Mouse (Mus musculus) lung, postnatal 0 days (tissue): ENCODE measurements around the gene Vmn2r26. TPM values are rescaled to one million over a fixed set of nuclear protein-coding genes. Genes with fewer than 3 reads are reported as not detected.
"Not testable (repeated sequence)": the region's sequence is repeated elsewhere in the genome, so short reads cannot be mapped to it uniquely, and the experiment has no call there.

Source experiments
- ATAC-seq: fragments of 200-750 bp; cut with Nextera tagmentation; 2 replicates; pipeline ENCODE4 v1.8.0; 2017; ENCODE audit warnings: moderate library complexity
- DNase-seq: peaks from one replicate; pipeline ENCODE4 v3.0.0-alpha.2; 2016; ENCODE audit warnings: low spot score
- H3K27ac ChIP-seq: fragments of 300-500 bp; sonication (generic); 2 replicates; pipeline ENCODE4 v1.5.1; 2014; ENCODE audit warnings: antibody characterized with exemption, mild to moderate bottlenecking, low read length, mixed read lengths
- H3K27me3 ChIP-seq: fragments of 300-500 bp; sonication (generic); replicated peaks from 2 replicates; pipeline ENCODE4 v1.6.1; 2014; ENCODE audit warnings: low read length, mixed read lengths; ENCODE audit not compliant: insufficient read depth
- H3K36me3 ChIP-seq: fragments of 300-500 bp; sonication (generic); 2 replicates; pipeline ENCODE4 v1.6.1; 2014; ENCODE audit warnings: low read length, mixed read lengths; ENCODE audit not compliant: insufficient read depth
- H3K4me1 ChIP-seq: fragments of 300-500 bp; sonication (generic); 2 replicates; pipeline ENCODE4 v1.6.1; 2014; ENCODE audit warnings: antibody characterized with exemption, low read depth, low read length, mixed read lengths; ENCODE audit not compliant: insufficient read depth
- H3K4me2 ChIP-seq: fragments of 300-500 bp; sonication (generic); replicated peaks from 2 replicates; pipeline ENCODE4 v1.6.1; 2014; ENCODE audit warnings: low read depth, mild to moderate bottlenecking, low read length, moderate library complexity, mixed read lengths
- H3K4me3 ChIP-seq: fragments of 300-500 bp; sonication (generic); 2 replicates; pipeline ENCODE4 v1.5.1; 2014; ENCODE audit warnings: low read depth, low read length
- H3K9ac ChIP-seq: fragments of 300-500 bp; sonication (generic); replicated peaks from 2 replicates; pipeline ENCODE4 v1.6.1; 2014; ENCODE audit warnings: low read depth, mild to moderate bottlenecking
- H3K9me3 ChIP-seq: fragments of 300-500 bp; sonication (generic); 2 replicates; pipeline ENCODE4 v1.6.1; 2016; ENCODE audit warnings: low read length, mixed read lengths
- CTCF ChIP-seq: IDR thresholded peaks from 2 replicates; pipeline ENCODE4 v1.5.1; 2016; ENCODE audit warnings: antibody characterized with exemption, mild to moderate bottlenecking
- EP300 ChIP-seq: IDR thresholded peaks from 2 replicates; pipeline ENCODE4 v1.6.1; 2016; ENCODE audit warnings: antibody characterized with exemption, mild to moderate bottlenecking, control low read depth
- WGBS: fragments of 180-500 bp; shearing (Covaris S2); extraction: QIAGEN DNeasy Blood & Tissue Kit; methylation state at CpG from one replicate; pipeline ENCODE4 v1.1.7; 2014; 5-methylcytosine and 5-hydroxymethylcytosine counted together
- polyA plus RNA-seq: library from polyadenylated mRNA; unstranded; fragments of >200 nt; fragmentation: Nextera tagmentation; extraction: Ambion mirVana; gene quantifications from 2 replicates; pipeline ENCODE4 v1.2.1, GENCODE M21; 2015

Vmn2r26 gene
- polyA plus RNA-seq, result not detected in 2 replicates

DNA sequence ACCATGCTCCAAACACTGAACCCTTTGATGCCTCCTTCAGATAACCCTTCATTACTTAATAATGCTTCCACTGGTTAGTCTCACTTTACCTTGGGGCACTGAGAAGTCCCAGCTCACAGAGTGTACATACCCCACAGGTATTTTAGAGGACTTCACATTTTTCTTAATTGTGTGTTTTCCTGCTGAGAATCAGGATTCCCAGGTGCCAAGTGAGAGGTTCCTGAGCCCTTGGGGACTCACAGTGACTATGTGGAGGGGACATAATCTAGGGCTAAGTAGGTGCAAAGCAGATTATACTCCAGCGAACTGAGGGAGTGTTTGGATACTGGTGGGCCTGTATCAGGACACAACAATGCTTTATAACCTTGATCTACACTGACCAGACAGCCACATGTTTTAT, at the start of gene Vmn2r26:
TSS of gene Vmn2r26 (plus strand) at position 301 of the 400 bp plus-strand sequence.
- ATAC-seq, H3K27me3 ChIP-seq, H3K4me1 ChIP-seq, H3K4me2 ChIP-seq, H3K9ac ChIP-seq, H3K36me3 ChIP-seq, H3K4me3 ChIP-seq, H3K27ac ChIP-seq, H3K9me3 ChIP-seq, DNase-seq: not testable (repeated sequence)
- 26% methylated on average over 1 of the region's 1 CpGs for WGBS

- ATAC-seq (no peak), DNase-seq (no peak)
- WGBS, result 31% methylated on average over 1 of the region's 1 CpGs
- no peak overlapping the region for H3K4me2 ChIP-seq
- H3K4me1 ChIP-seq, result no peaks in the 10 kb centered on the region
- H3K36me3 ChIP-seq, result no peaks in the 10 kb centered on the region
- H3K4me3 ChIP-seq, result no peak overlapping the region
- H3K27me3 ChIP-seq, result no peaks in the 10 kb centered on the region
- H3K9me3 ChIP-seq, result no peaks in the 10 kb centered on the region
- TF ChIP-seq EP300, result no peak
- no peak for TF ChIP-seq CTCF
- no peak overlapping the region for H3K9ac ChIP-seq
- no peak overlapping the region for H3K27ac ChIP-seq
These were observed 3.5 kb upstream of the Vmn2r26 start for GRCm38 (mm10) chr6:124020841-124021240.

DNA sequence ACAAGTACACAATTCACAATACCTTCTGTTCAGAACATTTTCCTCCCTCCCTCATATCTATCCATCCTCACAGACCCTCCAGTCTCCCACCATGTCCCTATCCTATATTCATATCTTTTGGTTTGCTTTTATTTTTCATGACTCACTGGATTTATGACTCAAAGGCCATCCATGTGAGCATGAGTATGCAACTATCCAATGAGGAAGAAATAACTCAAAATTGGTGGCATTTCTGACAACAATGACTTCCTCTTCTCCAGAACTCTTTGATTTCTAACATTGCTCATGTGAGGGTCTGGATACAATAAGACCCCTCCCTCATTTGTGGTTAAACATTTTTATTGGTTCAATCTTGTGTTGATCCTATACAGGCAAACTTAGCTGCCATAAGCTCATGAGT, 24.0 kb downstream of the Vmn2r26 start:
- Histone ChIP-seq H3K9ac (no peak overlapping the region), H3K4me3 (no peak overlapping the region), H3K36me3 (no peaks in the 10 kb centered on the region), H3K27ac (no peak overlapping the region), H3K9me3 (no peaks in the 10 kb centered on the region), H3K4me1 (no peaks in the 10 kb centered on the region), H3K27me3 (no peaks in the 10 kb centered on the region), H3K4me2 (no peak overlapping the region)
- ATAC-seq (no peak), DNase-seq (no peak)
- TF ChIP-seq EP300 (no peak), CTCF (no peak)

DNA sequence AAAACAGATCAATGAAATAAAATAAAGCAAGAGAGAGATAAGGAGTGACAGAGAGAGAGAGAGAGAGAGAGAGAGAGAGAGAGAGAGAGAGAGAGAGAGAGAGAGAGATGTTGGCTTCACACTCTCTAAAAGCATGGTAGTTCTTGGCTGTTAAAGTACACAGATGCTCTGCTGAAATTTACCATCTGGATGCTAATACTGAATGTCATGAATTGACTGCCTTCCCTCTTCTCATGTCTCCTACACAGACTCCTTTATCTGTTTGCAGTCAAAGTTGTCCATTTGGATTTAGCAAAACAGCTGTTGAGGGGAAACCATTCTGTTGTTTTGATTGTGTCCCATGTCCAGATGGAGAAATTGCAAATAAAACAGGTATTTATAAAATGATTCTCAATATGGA, 29.2 kb downstream of the Vmn2r26 start:
- not testable (repeated sequence) for H3K27ac ChIP-seq, H3K27me3 ChIP-seq, DNase-seq, H3K9ac ChIP-seq, ATAC-seq, H3K4me1 ChIP-seq, H3K9me3 ChIP-seq, H3K4me2 ChIP-seq, H3K36me3 ChIP-seq, H3K4me3 ChIP-seq

DNA sequence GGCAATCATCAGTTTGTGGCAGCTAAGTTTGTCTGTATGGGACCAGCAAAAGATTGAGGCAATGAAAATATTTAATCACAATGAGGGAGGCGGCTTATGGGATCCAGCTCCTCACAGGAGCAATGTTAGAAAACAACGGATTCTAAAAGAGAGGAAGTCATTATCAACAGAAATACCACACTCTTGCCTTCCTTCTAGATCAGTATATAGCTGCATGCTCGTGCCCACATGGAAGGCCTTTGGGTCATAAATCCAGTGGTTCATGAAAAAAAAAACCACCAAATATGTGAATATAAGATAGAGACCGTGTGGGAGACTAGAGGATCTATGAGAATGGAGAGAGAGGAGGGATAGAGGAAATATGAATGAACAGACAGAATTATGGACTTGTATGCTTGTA, 78.0 kb downstream of the Vmn2r26 start:
- H3K4me2 ChIP-seq, result no peak overlapping the region
- no peaks in the 10 kb centered on the region for H3K27me3 ChIP-seq
- DNase-seq, result no peak
- no peaks in the 10 kb centered on the region for H3K9me3 ChIP-seq
- H3K36me3 ChIP-seq, result no peaks in the 10 kb centered on the region
- H3K9ac ChIP-seq, result no peak overlapping the region
- TF ChIP-seq CTCF (no peak), EP300 (no peak)
- no peaks in the 10 kb centered on the region for H3K4me1 ChIP-seq
- H3K27ac ChIP-seq, result no peak overlapping the region
- ATAC-seq, result no peak
- 52% methylated on average over 4 of the region's 4 CpGs for WGBS
- H3K4me3 ChIP-seq, result no peak overlapping the region

Other genes starting within 250 kb of the Vmn2r26 start
- not detected in 2 replicates for gene Vmn2r24, start 245.7 kb upstream of the Vmn2r26 start, polyA plus RNA-seq
- 0.04 TPM in 1 of 2 replicates, not detected in the other for gene Vmn2r25, start 171.1 kb upstream of the Vmn2r26 start, polyA plus RNA-seq
- gene Vmn2r27, start 207.3 kb downstream of the Vmn2r26 start, polyA plus RNA-seq, result not detected in 2 replicates